Mouse (Mus musculus) layer of hippocampus, postnatal 10 days (tissue): ENCODE results near the gene Zdhhc24. TPM values are rescaled to one million over a fixed set of nuclear protein-coding genes. Genes with fewer than 3 reads are reported as not detected.
"Not testable (repeated sequence)": the region's sequence is repeated elsewhere in the genome, so short reads cannot be mapped to it uniquely, and the experiment has no call there.

Experiments
- DNase-seq, 2 experiments: peaks; one replicate each; pipeline ENCODE4 v3.0.0; 2021; ENCODE audit warnings: low spot score in 2 of 2
- long read RNA-seq: library from polyadenylated mRNA; stranded (forward); transcript quantifications from one replicate; pipeline ENCODE4 v2.0.0, GENCODE M21; 2023
- total RNA-seq, 2 experiments: library from RNA; stranded (reverse); gene quantifications; 2 replicates each; pipeline ENCODE4 v1.2.3; 2021

The Zdhhc24 gene
- 10 to 100 TPM; 23.5 to 26.3 TPM for total RNA-seq
- long read RNA-seq, transcript Zdhhc24-206 (2 exons, 939 nt) = minor isoform, 5 of 20 reads
- long read RNA-seq, transcript Zdhhc24-201 (3 exons, 2,558 nt) = major isoform, 7 of 20 reads
- long read RNA-seq, partial matches to known transcripts = 0 of 20 reads
- long read RNA-seq, other reads (novel, unspliced or antisense) = 1 of 20 reads

- peak; percentile 99 for DNase-seq
Measured at GRCm38 (mm10) chr19:4878405-4879323, at the start of gene Zdhhc24. Gene Zdhhc24 (plus strand): TSS chr19:4878668.

- peak; percentile 79 to 81 for DNase-seq
Measured at GRCm38 (mm10) chr19:4829156-4829555, 49.3 kb upstream of the Zdhhc24 start.

- DNase-seq = no peak
Measured at GRCm38 (mm10) chr19:4833977-4834376, 44.5 kb upstream of the Zdhhc24 start.

- no peak for DNase-seq
Measured at GRCm38 (mm10) chr19:4836096-4836495, 42.4 kb upstream of the Zdhhc24 start.

GRCm38 (mm10) chr19:4837049-4837448, 41.4 kb upstream of the Zdhhc24 start:
- no peak for DNase-seq

GRCm38 (mm10) chr19:4838526-4839140, 39.8 kb upstream of the Zdhhc24 start:
- no peak for DNase-seq

GRCm38 (mm10) chr19:4839149-4839548, 39.3 kb upstream of the Zdhhc24 start, which contains the start of the genes Ccs and Ccdc87:
Gene Ccs (minus strand): TSS chr19:4839332.
Gene Ccdc87 (plus strand): TSS chr19:4839366.
- peak; percentile 93 to 95 for DNase-seq

- DNase-seq = no peak
Measured at GRCm38 (mm10) chr19:4840848-4841247, 37.6 kb upstream of the Zdhhc24 start.

GRCm38 (mm10) chr19:4842611-4843010, 35.9 kb upstream of the Zdhhc24 start:
- no peak for DNase-seq

GRCm38 (mm10) chr19:4845846-4846245, 32.6 kb upstream of the Zdhhc24 start:
- DNase-seq = no peak

- no peak for DNase-seq
Measured at GRCm38 (mm10) chr19:4847490-4847889, 31.0 kb upstream of the Zdhhc24 start.

- no peak for DNase-seq
Measured at GRCm38 (mm10) chr19:4849800-4850199, 28.7 kb upstream of the Zdhhc24 start.

GRCm38 (mm10) chr19:4850281-4850680, 28.2 kb upstream of the Zdhhc24 start:
- no peak for DNase-seq

- peak; percentile 84 to 89 for DNase-seq
Measured at GRCm38 (mm10) chr19:4854552-4855469, 23.7 kb upstream of the Zdhhc24 start, which contains the start of gene Ctsf. Gene Ctsf (plus strand): TSS chr19:4855130.

GRCm38 (mm10) chr19:4855470-4855820, 23.0 kb upstream of the Zdhhc24 start:
- DNase-seq = no peak

- DNase-seq = no peak
Measured at GRCm38 (mm10) chr19:4855951-4856350, 22.5 kb upstream of the Zdhhc24 start.

- DNase-seq = no peak
Measured at GRCm38 (mm10) chr19:4859081-4859480, 19.4 kb upstream of the Zdhhc24 start.

GRCm38 (mm10) chr19:4863048-4863447, 15.4 kb upstream of the Zdhhc24 start:
- DNase-seq = no peak

GRCm38 (mm10) chr19:4865147-4865546, 13.3 kb upstream of the Zdhhc24 start:
- peak in 1 of 2 experiments; percentile 25 for DNase-seq

GRCm38 (mm10) chr19:4874613-4875012, 3.9 kb upstream of the Zdhhc24 start:
- DNase-seq = not testable (repeated sequence)

- no peak for DNase-seq
Measured at GRCm38 (mm10) chr19:4876241-4876640, 2.2 kb upstream of the Zdhhc24 start.
